Mouse (Mus musculus): ENCODE data around the gene Psmb9. TPM values are rescaled to one million over a fixed set of nuclear protein-coding genes. Genes with fewer than 3 reads are reported as not detected.
"Not testable (repeated sequence)": the region's sequence is repeated elsewhere in the genome, so short reads cannot be mapped to it uniquely, and the experiment has no call there.

Gene Psmb9
- 7.0 and 14.5 TPM in 2 replicates for total RNA-seq (2021)
- long read RNA-seq, transcript Psmb9-204 (6 exons, 1,352 nt) = major isoform, 17 of 19 reads
- long read RNA-seq, partial matches to known transcripts = 0 of 19 reads
- long read RNA-seq, other reads (novel, unspliced or antisense) = 2 of 19 reads

DNA sequence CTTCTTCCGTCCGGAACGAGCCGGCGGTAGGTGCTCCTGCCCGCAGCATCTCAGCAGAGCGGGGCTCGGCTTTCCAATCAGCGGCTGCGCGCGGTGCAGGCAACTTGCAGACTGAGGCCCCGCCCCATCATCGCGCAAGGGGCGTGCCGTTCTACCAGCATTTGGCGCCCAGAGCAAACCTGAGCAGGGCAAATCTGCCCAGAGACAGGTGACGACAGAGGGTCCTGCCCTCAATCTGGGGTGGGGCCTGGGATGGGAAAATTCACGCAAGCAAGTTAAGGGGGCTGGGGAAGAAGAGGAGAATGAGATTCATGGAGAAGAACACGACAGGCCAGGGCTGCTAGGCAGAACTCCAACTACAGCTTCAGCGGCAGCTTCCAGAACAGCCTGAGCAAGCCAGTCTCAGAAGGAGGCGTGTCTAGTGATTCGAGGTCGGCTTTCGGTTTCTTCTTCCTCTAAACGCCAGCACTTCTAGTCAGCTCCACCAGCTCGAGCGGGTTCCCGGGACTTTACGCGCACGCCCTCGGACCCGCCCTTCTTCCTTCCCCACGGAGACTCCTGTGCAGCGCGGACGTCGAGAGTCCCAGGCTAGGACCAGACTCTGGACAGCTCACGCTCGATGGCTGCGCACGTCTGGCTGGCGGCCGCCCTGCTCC is at the start of gene Psmb9, which contains the start of gene Tap1:
Gene Psmb9 (minus strand): TSS at position 504 of the 656 bp plus-strand sequence.
Gene Tap1 (plus strand): TSS at position 293 of the 656 bp plus-strand sequence.
- peak; percentile 100 for DNase-seq

DNA sequence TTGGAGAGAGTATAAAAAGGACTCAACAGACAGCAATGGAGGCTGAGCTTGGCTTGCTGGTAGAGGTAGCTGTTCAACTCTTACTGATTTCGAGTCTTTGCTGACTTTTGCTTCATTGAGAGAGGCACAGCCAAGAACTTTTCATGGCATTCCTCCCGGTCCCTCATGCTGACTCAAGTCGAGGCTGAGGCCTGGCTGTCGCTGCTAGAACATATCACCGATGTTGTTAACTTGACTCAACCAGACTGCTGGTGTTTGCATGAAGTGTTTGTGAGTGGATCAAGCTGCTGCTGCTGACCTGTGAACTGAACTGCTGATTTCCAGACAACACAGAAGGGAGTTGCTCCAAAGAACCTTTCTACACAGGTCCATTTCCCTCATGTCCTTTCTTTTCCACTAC is 49.1 kb upstream of the Psmb9 start:
- no peak for DNase-seq

DNA sequence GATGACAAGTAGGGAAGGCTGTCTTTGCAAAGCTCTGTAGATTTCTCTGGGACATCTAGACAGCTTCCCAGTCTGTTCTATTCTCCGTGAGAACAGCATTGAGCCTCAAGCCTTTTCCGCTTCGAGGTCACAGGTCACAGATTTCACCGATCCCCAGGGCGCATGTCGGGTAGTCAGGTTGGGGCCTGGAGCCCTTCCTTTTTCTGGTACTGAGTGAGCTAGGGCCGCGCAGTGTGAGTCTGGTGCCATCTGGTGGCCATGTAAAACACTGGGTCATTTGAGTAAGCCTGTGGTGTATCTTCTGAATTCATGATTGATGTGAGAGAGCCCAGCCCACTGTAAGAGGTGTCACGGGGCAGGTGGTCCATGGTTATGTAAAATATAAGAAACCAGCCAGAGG is 47.4 kb upstream of the Psmb9 start:
- DNase-seq = peak; percentile 68

DNA sequence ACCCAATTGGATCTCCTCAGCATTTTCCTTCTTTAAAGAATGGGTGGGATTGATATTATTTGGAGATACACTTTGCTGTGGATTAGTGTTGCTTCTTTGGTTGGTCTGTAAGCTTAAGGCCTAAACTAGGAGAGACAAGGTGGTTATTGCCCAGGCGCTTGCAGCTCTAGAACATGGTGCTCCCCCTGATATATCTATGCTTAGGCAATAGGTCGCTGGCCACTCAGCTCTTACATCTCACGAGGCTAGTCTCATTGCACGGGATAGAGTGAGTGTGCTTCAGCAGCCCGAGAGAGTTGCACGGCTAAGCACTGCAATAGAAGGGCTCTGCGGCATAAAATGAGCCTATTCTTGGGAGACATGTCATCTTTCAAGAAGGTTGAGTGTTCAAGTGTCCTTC is 44.5 kb upstream of the Psmb9 start:
- DNase-seq = not testable (repeated sequence)

DNA sequence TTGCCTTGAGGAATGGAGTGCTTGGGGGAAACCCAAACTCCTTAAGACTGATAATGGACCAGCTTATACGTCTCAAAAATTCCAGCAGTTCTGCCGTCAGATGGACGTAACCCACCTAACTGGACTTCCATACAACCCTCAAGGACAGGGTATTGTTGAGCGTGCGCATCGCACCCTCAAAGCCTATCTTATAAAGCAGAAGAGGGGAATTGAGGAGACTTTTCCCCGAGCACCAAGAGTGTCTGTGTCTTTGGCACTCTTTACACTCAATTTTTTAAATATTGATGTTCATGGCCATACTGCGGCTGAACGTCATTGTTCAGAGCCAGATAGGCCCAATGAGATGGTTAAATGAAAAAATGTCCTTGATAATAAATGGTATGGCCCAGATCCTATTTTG is 43.4 kb upstream of the Psmb9 start:
- not testable (repeated sequence) for DNase-seq

DNA sequence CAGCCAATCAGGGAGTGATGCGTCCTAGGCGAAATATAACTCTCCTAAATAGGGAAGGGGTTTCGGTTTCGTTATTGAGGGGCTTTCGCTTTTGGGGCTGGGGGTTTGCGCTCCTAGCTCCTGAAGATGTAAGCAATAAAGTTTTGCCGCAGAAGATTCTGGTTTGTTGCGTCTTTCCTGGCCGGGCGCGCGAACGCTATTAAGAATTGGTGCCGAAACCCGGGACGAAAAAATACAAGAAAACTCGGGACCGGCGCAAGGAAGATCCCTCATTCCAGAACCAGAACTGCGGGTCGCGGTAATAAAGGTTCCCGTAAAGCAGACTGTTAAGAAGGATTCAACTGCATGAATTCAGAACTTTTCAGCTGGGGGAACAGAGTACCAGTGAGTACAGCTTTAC is 38.3 kb upstream of the Psmb9 start:
- not testable (repeated sequence) for DNase-seq

DNA sequence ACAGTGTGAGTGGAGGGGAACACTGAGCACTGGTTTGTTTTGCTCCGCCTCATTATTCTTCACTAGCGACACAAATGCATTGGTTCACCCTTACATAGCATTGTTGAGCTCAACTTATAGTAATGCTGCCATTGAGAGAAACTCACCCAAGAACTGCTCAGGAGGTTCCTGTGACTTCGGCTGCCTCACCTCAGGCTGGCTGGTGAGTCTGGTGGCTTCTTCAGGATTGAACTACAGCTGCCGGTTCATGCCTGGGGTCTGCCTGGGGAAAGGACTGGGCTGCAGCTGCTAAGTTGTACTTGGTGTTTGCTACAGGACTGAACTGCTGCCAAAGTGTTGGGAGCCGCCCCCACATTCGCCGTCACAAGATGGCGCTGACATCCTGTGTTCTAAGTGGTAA is 37.9 kb upstream of the Psmb9 start:
- DNase-seq = no peak

DNA sequence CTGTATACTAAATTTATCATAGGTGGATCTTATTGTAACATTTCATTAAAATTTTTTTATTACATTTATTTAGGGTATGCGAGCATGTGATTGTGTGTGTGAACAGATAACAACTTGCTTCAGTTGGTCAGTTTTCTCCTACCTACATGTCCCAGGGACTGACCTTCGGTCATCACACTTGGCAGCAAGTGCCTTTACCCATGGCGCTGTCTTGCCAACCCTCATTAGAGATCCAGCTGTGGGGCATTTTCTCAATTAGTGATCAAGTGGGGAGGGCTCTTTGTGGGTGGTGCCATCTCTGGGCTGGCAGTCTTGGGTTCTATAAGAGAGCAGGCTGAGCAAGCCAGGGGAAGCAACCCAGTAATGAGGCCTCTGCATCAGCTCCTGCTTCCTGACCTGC is 37.3 kb upstream of the Psmb9 start:
- no peak for DNase-seq

DNA sequence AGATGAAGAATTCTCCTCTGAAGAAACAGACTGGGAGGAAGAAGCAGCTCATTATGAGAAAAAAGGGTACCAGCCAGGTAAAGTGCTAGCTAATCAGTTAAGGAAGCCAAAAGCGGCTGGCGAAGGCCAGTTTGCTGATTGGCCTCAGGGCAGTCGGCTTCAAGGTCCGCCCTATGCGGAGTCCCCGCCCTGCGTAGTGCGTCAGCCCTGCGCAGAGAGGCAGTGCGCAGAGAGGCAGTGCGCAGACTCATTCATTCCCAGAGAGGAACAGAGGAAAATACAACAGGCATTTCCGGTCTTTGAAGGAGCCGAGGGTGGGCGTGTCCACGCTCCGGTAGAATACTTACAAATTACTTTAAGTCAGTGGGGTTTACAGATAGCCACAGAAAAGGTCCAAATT is 32.8 kb upstream of the Psmb9 start:
- not testable (repeated sequence) for DNase-seq

DNA sequence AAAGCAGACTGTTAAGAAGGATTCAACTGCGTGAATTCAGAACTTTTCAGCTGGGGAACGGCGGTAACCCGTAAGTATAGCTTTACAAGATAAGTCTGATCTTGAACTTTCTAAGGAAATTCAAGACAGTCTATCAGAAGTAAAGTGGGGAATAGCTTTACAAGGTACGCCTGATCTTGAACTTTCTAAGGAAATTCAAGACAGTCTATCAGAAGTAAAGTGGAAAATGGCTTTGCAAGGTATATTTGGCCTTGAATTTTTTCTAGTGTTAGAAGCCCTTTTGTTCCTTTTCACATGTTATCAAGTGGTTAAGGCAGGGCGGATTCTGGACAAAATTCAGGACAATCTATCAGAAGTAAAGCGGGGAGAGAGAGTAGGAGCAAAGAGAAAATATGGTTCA is 32.2 kb upstream of the Psmb9 start:
- DNase-seq = not testable (repeated sequence)

DNA sequence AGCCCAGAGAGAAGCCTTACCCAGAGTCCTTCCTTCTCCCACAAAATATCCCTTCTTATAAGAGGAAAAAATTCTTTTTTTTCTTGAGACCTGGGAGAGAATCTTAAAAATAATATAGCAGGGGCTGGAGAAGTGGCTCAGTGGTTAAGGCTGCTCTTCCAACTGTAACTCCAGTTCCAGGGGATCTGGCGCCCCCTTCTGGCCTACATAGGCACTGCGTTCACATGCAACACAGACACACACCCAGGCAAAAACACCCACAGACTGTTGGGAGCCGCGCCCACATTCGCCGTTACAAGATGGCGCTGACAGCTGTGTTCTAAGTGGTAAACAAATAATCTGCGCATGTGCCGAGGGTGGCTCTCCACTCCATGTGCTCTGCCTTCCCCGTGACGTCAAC is 31.5 kb upstream of the Psmb9 start:
- DNase-seq = peak; percentile 64

DNA sequence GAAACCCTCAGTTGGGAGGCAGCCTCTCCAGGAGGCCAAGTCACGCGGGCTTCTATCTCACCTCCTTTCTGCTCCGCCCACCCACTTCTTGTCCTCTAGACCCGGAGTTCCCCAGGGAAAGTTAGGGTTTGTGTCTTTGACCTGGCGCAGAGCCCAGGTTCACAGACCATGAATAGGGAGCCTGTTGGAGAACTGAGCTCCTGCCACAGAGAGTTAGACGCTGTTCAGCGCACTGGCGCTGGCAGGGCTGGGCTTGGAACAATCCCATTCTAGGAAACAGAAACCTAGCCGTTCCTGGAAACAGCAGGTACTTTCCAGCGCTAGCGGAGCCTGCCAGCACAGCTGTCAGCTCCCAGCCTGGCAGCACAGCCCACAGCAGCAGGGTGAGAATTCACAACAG is 31.1 kb upstream of the Psmb9 start:
- peak; percentile 60 for DNase-seq

DNA sequence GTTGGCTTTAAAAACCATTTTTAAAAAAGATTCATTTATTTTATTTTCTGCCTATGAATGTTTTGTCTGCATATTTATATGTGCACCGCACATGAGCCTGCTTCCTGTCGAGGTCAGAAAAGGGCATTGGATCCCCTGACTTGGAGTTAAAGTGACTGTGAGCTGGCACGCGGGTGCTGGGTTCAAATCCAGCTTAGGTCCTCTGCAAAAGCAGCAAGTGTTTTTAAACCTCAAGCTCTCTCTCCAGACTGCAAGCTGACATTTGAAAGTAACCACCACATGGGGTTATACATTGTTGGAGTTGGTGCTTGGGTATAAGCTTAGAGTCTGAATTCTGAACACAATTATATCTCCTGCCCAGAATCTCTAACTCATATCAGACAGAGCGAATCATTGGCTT is 30.4 kb upstream of the Psmb9 start:
- DNase-seq = no peak

DNA sequence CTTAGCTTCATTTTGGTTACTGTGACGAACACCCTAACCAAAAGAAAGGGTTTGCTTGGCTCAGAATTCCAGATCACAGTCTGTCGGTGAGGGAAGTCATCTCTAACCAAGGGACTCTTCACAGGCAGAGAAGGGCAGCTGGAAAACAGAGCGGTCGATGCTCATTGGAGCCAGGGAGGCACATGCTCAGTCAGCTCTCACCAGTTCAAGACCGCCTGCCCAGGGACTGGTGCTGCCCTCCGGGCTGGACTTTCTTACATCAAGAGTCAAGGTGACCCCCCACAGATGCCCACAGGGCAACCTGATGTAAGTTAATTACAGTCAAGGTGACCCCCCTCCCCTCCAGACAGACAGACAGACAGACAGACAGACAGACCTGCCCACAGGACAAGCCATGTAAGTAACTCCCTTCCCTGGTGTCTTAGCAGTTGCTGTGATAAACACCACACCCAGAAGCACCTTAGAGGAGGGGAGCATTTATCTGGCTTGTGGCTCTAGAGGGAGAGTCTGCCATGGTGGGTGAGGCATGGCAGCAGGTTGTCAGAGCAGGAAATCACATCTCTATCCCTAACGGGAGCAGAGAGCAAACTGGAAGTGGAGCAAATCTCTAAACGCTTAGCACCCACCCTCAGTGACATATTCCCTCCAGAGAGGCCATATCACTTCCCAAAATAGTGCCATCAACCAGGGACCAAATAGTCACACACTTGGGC is 29.8 kb upstream of the Psmb9 start:
- DNase-seq = no peak

DNA sequence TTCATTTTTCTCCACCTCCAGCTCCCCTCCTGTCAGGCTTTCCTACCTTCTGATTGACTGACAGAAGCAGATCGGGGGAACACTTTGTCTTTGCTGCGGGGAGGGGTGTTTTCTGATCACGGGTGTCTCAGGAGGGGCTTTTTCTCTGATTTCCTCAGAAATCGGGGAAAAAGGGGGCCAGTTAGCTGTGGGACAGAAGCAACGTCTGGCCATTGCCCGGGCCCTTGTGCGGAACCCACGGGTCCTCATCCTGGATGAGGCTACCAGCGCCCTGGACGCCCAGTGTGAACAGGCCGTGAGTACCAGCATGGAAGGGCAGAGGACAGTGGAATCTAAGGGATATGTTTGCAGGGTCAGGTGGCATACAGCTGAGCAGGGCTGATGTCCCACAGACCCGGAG is 27.6 kb upstream of the Psmb9 start:
- DNase-seq = no peak

DNA sequence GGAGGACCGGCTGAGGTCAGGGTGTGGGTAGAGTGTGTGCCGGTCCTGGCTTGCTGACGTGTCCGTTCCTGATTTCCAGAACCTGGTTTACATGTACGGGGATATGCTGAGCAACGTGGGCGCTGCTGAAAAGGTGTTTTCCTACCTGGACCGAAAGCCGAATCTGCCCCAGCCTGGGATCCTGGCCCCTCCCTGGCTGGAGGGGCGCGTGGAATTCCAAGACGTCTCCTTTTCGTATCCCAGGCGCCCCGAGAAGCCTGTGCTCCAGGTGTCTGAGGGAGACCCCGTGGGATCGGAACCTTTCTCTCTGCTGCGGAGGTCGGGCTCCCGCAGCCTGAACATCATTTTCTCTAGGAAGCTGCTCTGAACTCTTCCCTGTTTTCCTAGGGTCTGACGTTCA is 26.4 kb upstream of the Psmb9 start:
- DNase-seq = no peak

DNA sequence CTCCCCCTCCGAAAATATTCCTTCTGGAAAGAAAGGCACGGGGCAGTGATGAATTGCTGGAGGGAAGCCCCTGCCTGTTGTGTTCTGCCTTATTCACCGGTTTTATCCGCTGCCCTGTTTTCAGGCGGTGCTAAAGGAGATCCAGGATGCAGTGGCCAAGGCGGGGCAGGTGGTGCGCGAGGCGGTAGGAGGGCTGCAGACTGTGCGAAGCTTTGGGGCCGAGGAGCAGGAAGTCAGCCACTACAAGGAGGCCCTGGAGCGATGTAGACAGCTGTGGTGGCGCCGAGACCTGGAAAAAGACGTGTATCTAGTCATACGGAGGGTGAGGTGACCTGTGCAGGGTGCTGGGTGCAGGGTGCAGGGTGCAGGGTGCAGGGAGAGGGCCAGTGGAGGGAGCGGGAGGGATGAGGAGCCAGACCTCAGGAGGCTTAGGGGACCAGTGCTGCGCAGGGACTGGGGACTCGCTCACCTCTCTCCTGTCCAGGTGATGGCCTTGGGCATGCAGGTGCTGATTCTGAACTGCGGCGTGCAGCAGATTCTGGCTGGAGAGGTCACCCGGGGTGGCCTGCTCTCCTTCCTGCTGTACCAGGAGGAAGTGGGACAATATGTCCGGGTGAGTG is 24.3 kb upstream of the Psmb9 start:
- no peak for DNase-seq

DNA sequence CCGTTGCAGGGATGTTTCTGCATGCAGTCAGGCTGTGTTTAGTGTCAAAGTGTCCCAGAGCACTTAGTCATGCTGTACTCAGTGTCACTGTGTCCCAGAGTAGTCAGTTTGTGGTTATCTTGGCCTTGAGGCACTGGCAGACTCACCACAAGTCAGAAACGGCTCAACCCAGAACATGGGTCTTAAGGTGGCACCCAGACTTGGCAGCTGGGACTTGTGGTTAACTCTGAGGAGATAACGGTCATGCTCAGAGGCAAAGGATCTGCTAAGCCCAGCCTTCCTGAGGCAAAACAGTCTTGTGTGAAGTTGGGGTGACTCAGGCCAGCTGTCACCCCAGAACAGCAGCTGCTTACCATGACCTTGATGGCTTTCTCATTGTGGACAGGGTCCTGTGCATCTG is 23.0 kb upstream of the Psmb9 start:
- peak; percentile 35 for DNase-seq

DNA sequence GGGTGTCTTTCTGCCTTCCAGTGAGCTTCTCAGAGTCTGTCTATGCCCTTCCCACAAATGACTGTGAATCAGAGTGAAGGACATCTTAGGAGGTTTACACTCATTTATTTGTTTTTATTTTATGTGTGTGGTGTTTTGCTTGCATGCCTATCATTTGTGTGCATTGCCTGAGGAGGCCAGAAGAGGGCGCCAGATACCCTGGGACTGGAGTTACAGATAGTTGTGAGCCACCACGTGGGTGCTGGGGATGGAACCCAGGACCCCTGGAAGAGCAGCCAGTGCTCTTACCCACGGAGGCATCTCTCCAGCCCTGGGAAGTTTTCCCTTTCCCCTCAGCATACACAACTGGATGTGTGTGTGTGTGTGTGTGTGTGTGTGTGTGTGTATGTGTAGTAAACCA is 22.1 kb upstream of the Psmb9 start:
- no peak for DNase-seq

DNA sequence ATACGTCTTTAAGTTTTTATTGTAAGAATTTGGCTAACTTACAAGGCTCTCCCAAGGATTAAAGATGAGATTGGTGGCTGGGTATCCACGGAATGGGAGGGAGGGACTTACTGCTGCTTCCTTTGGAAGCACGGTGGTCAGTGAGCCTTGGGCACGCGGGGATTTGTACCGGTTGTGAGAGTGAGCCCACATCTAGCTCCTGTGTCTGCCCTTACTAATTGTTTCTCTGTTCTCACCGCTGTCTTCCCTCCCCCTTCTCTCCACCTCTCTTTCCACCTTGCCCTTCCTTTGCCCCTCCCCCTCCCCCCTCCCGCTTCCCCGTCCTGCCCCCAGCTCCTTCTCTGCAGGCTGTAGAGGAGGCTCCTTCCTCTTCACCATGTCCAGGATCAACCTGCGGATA is 20.9 kb upstream of the Psmb9 start:
- no peak for DNase-seq

DNA sequence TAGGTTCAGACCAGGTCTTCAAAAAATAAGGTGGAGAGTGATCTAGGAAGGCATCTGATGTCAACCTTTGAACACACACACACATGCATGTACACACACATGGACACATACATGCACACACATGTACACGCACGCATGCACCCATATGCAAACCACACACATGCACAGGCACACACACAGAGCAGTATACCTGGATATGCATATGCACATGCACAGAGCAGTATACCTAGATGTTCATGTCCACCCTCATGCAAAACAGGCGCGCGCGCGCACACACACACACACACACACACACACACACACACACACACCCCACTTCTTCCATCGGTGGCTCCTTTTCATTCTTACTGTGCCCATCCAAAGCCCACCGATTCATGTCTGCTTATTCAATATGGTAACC is 20.3 kb upstream of the Psmb9 start:
- no peak for DNase-seq

DNA sequence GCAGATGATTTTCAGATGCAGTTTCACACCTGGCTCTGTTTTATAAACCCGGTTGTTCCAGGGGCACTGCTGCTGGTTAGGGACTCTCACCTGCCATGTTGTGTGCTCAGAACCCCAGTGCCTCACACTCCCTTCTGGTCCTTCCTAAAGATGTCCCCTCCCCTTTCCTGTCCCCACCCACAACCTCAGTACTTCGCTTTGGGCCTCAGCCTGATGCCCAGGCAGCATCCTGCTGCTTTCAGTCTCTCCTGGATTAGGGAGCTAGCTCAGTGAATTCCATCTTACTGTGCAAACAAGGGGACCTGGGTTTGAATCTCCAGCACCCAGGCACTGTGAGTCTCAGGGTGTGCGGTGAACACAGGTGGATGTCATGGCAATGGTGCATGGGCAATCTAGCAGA is 19.9 kb upstream of the Psmb9 start:
- DNase-seq = no peak

DNA sequence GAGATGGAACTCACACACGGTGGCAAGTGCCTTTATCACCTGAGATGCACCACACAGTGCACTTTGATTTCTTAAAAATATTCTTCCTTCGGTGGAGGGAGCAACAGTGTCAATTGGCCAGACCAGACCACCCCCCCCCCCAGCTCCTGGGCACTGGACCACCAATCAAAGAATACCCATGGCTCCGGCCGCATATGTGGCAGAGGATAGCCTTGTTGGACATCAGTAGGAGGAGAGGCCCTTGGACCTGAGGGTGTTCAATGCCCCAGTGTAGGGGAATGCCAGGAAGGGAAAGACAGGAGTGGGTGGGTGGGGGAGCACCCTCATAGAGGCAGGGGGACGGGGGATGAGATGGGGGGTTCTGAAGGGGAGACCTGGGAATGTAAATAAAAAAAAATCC is 19.2 kb upstream of the Psmb9 start:
- DNase-seq = no peak
